Mouse (Mus musculus) kidney, embryonic 15.5 days (tissue): ENCODE data around the gene Mpp4. TPM values are rescaled to one million over a fixed set of nuclear protein-coding genes. Genes with fewer than 3 reads are reported as not detected.
A peak's percentile ranks its signal among the peaks of the same experiment; 100 is the strongest.

Experiments used
- ATAC-seq: fragments of 200-750 bp; cut with Nextera tagmentation; replicated peaks from 2 replicates; pipeline ENCODE4 v1.8.0; 2017; ENCODE audit warnings: moderate TSS enrichment; ENCODE audit not compliant: low FRiP score
- H3K27ac ChIP-seq: fragments of 300-500 bp; sonication (generic); 2 replicates; pipeline ENCODE4 v1.5.1; 2015; ENCODE audit warnings: mild to moderate bottlenecking, inconsistent platforms
- H3K27me3 ChIP-seq: fragments of 300-500 bp; sonication (generic); 2 replicates; pipeline ENCODE4 v1.6.1; 2015; ENCODE audit warnings: inconsistent platforms
- H3K36me3 ChIP-seq: fragments of 300-500 bp; sonication (generic); 2 replicates; pipeline ENCODE4 v1.6.1; 2015; ENCODE audit warnings: inconsistent platforms
- H3K4me1 ChIP-seq: fragments of 300-500 bp; sonication (generic); 2 replicates; pipeline ENCODE4 v1.6.1; 2015; ENCODE audit warnings: inconsistent platforms
- H3K4me2 ChIP-seq: fragments of 300-500 bp; sonication (generic); 2 replicates; pipeline ENCODE4 v1.6.1; 2015; ENCODE audit warnings: moderate library complexity, mild to moderate bottlenecking, inconsistent platforms
- H3K4me3 ChIP-seq: fragments of 300-500 bp; sonication (generic); replicated peaks from 2 replicates; pipeline ENCODE4 v1.5.1; 2015; ENCODE audit warnings: mild to moderate bottlenecking, inconsistent platforms
- H3K9ac ChIP-seq: fragments of 300-500 bp; sonication (generic); 2 replicates; pipeline ENCODE4 v1.6.1; 2015; ENCODE audit warnings: mild to moderate bottlenecking, inconsistent platforms
- H3K9me3 ChIP-seq: fragments of 300-500 bp; sonication (generic); replicated peaks from 2 replicates; pipeline ENCODE4 v1.6.1; 2016; ENCODE audit warnings: inconsistent platforms
- whole genome bisulfite sequencing: fragments of 180-500 bp; shearing (Covaris S2); methylation state at CpG from one replicate; pipeline ENCODE4 v1.1.7; 2015; ENCODE audit warnings: mixed read lengths; 5-methylcytosine and 5-hydroxymethylcytosine counted together
- polyA plus RNA-seq: library from polyadenylated mRNA; unstranded; fragments of >200 nt; fragmentation: Nextera tagmentation; extraction: Ambion mirVana; gene quantifications from 2 replicates; pipeline ENCODE4 v1.2.1, GENCODE M21; 2015

Gene Mpp4
- polyA plus RNA-seq, 1 experiment from 2014 or later = 0.35 TPM

GRCm38 (mm10) chr1:59125558-59125957, 37.6 kb downstream of the Mpp4 start:
- H3K27ac ChIP-seq = no peak overlapping the region
- no peaks in the 10 kb centered on the region for H3K36me3 ChIP-seq
- 80% methylated on average over 5 of the region's 5 CpGs for WGBS
- H3K4me2 ChIP-seq = no peak overlapping the region
- no peak overlapping the region for H3K9ac ChIP-seq
- ATAC-seq = no peak
- H3K4me1 ChIP-seq = peaks cover 1% of the 10 kb centered on the region
- no peak overlapping the region for H3K4me3 ChIP-seq
- H3K9me3 ChIP-seq = no peaks in the 10 kb centered on the region
- no peaks in the 10 kb centered on the region for H3K27me3 ChIP-seq

GRCm38 (mm10) chr1:59119720-59120457, 43.3 kb downstream of the Mpp4 start, which contains the start of gene Tmem237:
Gene Tmem237 (minus strand): TSS chr1:59120408.
- peak within 1 kb of the TSS; percentile 77 for H3K9ac ChIP-seq
- WGBS = under 1% methylated on average over 74 of the region's 74 CpGs

GRCm38 (mm10) chr1:59110524-59110923, 52.7 kb downstream of the Mpp4 start:
- 81% methylated on average over 8 of the region's 8 CpGs for WGBS
- ATAC-seq = no peak
- Histone ChIP-seq H3K9me3 (no peaks in the 10 kb centered on the region), H3K36me3 (peaks cover 73% of the 10 kb centered on the region), H3K9ac (no peak overlapping the region), H3K27ac (no peak overlapping the region), H3K4me1 (no peaks in the 10 kb centered on the region), H3K4me2 (no peak overlapping the region), H3K4me3 (no peak overlapping the region), H3K27me3 (no peaks in the 10 kb centered on the region)

More at GRCm38 (mm10) chr1:59119720-59120457, 43.3 kb downstream of the Mpp4 start, which contains the start of gene Tmem237:
- Histone ChIP-seq H3K36me3 (peaks cover 9% of the 10 kb centered on the region), H3K4me2 (peak within 1 kb of the TSS; percentile 91), H3K27me3 (no peaks in the 10 kb centered on the region), H3K4me1 (peaks cover 13% of the 10 kb centered on the region), H3K4me3 (peak within 1 kb of the TSS; percentile 76), H3K27ac (peak within 1 kb of the TSS; percentile 91), H3K9me3 (no peaks in the 10 kb centered on the region)
- peak; percentile 99 for ATAC-seq

DNA sequence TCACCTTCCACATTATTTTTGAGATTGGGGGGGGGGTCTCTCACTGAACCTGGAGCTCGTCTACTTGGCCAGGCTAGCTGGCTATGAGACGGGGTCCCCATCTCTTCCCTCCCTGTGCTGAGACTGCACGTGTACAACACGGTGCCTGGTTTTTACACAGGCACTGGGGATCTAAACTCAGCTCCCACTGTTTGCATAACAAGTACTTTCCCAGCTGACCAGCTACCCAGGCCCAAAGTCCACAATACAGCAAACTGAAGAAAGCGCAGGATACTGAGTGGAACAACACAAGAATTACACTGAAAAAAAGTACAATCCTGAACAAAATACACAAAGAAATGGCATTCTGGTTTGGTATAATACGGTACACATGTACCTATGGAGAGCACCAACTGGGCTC, 61.1 kb downstream of the Mpp4 start:
- Histone ChIP-seq H3K4me3 (no peak overlapping the region), H3K4me2 (no peak overlapping the region), H3K9ac (no peak overlapping the region), H3K27me3 (no peaks in the 10 kb centered on the region), H3K36me3 (peaks cover 41% of the 10 kb centered on the region), H3K9me3 (no peaks in the 10 kb centered on the region), H3K27ac (no peak overlapping the region), H3K4me1 (no peaks in the 10 kb centered on the region)
- no peak for ATAC-seq
- WGBS = 95% methylated on average over 6 of the region's 6 CpGs

DNA sequence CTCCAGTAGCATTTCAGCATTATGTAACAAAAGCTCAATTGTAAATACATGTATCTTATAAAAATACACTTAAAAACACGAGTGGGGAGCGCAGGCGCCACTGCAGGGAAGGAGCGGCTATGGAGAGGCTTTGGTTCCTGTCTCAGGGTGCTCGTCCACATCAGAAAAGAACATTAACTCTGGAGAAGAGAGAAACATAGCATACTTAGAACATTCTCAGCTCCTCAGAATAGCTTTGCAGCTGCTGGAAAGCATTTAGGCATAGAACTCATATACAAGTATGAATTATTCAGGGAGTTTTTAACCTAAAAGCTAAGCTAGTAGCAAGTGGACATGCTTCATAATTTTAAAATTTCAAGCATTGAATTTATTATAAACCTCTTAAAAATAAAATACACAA, 62.2 kb downstream of the Mpp4 start:
- Histone ChIP-seq H3K4me1 (no peaks in the 10 kb centered on the region), H3K4me3 (no peak overlapping the region), H3K4me2 (no peak overlapping the region), H3K9ac (no peak overlapping the region), H3K27me3 (no peaks in the 10 kb centered on the region), H3K27ac (no peak overlapping the region), H3K9me3 (no peaks in the 10 kb centered on the region), H3K36me3 (peaks cover 33% of the 10 kb centered on the region)
- 95% methylated on average over 5 of the region's 5 CpGs for WGBS
- no peak for ATAC-seq

GRCm38 (mm10) chr1:59094705-59095104, 68.5 kb downstream of the Mpp4 start, which contains the start of gene C2cd6:
Gene C2cd6 (minus strand): TSS chr1:59094900.
- WGBS = 91% methylated on average over 19 of the region's 19 CpGs

More at GRCm38 (mm10) chr1:59094705-59095104, 68.5 kb downstream of the Mpp4 start, which contains the start of gene C2cd6:
- Histone ChIP-seq H3K9ac (no peak within 1 kb of the TSS), H3K27ac (no peak within 1 kb of the TSS), H3K36me3 (0 out of 2 replicates have a peak, but pooled peaks cover 5% of the 10 kb centered on the region), H3K4me1 (no peaks in the 10 kb centered on the region), H3K27me3 (no peaks in the 10 kb centered on the region), H3K9me3 (no peaks in the 10 kb centered on the region), H3K4me2 (no peak within 1 kb of the TSS), H3K4me3 (no peak within 1 kb of the TSS)
- ATAC-seq = no peak

Other genes starting within 250 kb of the Mpp4 start
- gene Trak2, start 190.0 kb downstream of the Mpp4 start, polyA plus RNA-seq = 14.3 and 15.1 TPM in 2 replicates
- 27.0 and 29.5 TPM in 2 replicates for gene Stradb, start 189.9 kb downstream of the Mpp4 start, polyA plus RNA-seq
- not detected in 2 replicates for gene C2cd6, start 68.5 kb downstream of the Mpp4 start, polyA plus RNA-seq
- 39.0 and 42.9 TPM in 2 replicates for gene Tmem237, start 43.0 kb downstream of the Mpp4 start, polyA plus RNA-seq
- gene Als2, start 73.8 kb upstream of the Mpp4 start, polyA plus RNA-seq = 10.9 and 12.9 TPM in 2 replicates
- 0.64 and 0.74 TPM in 2 replicates for gene Cdk15, start 93.5 kb upstream of the Mpp4 start, polyA plus RNA-seq